Mouse (Mus musculus): Measurements from ENCODE around the gene Dna2. TPM values are rescaled to one million over a fixed set of nuclear protein-coding genes. Genes with fewer than 3 reads are reported as not detected.

The Dna2 gene
- polyA plus RNA-seq, 1 experiment from 2014 or later, result 22.0 TPM

GRCm38 (mm10) chr10:63022541-63023120 lies 75.8 kb downstream of the Dna2 start:
- H3K4me2 ChIP-seq, result peak overlapping the region; percentile 80
- DNase-seq (ENCODE audit: low spot score, missing footprints) (peak; percentile 95), ATAC-seq (ENCODE audit: low FRiP score) (no peak)
- peak overlapping the region; percentile 97 for H3K9ac ChIP-seq (ENCODE audit: low read length)
- H3K36me3 ChIP-seq (ENCODE audit: control insufficient read depth, insufficient read depth, low read length), result no peaks in the 10 kb centered on the region
- no peaks in the 10 kb centered on the region for H3K27me3 ChIP-seq (ENCODE audit: control insufficient read depth, insufficient read depth, low read length)
- under 1% methylated on average over 27 of the region's 27 CpGs for WGBS
- H3K9me3 ChIP-seq (ENCODE audit: control insufficient read depth, low read length), result no peaks in the 10 kb centered on the region
- peaks cover 40% of the 10 kb centered on the region for H3K4me1 ChIP-seq (ENCODE audit: control insufficient read depth, insufficient read depth, low read length)
- H3K4me3 ChIP-seq (ENCODE audit: low read depth, low read length), result peak overlapping the region; percentile 81
- H3K27ac ChIP-seq (ENCODE audit: low read depth, low read length), result peak overlapping the region; percentile 100

- H3K9me3 ChIP-seq (ENCODE audit: control insufficient read depth, low read length), result no peaks in the 10 kb centered on the region
- H3K36me3 ChIP-seq (ENCODE audit: control insufficient read depth, insufficient read depth, low read length), result no peaks in the 10 kb centered on the region
- no peaks in the 10 kb centered on the region for H3K27me3 ChIP-seq (ENCODE audit: control insufficient read depth, insufficient read depth, low read length)
- peak overlapping the region; percentile 81 for H3K4me3 ChIP-seq (ENCODE audit: low read depth, low read length)
- H3K4me2 ChIP-seq, result peak overlapping the region; percentile 80
- H3K27ac ChIP-seq (ENCODE audit: low read depth, low read length), result peak overlapping the region; percentile 100
- peaks cover 40% of the 10 kb centered on the region for H3K4me1 ChIP-seq (ENCODE audit: control insufficient read depth, insufficient read depth, low read length)
- WGBS, result under 1% methylated on average over 65 of the region's 68 CpGs
- H3K9ac ChIP-seq (ENCODE audit: low read length), result peak overlapping the region; percentile 97
- DNase-seq (ENCODE audit: low spot score, missing footprints) (no peak), ATAC-seq (ENCODE audit: low FRiP score) (peak; percentile 28)
Measured at GRCm38 (mm10) chr10:63023121-63023748, 76.4 kb downstream of the Dna2 start.

Other genes with a start within 250 kb of the Dna2 start
- 2.4 and 2.5 TPM in 2 replicates for gene Stox1, start 220.9 kb upstream of the Dna2 start, polyA plus RNA-seq (2014; fragmentation: Nextera tagmentation; extraction: Ambion mirVana)
- gene Ccar1, start 154.7 kb upstream of the Dna2 start, polyA plus RNA-seq (2014; fragmentation: Nextera tagmentation; extraction: Ambion mirVana), result 159 and 168 TPM in 2 replicates
- gene Tet1, start 38.0 kb upstream of the Dna2 start, polyA plus RNA-seq (2014; fragmentation: Nextera tagmentation; extraction: Ambion mirVana), result 33.3 and 36.0 TPM in 2 replicates
- 9.6 and 10.6 TPM in 2 replicates for gene Slc25a16, start 26.4 kb upstream of the Dna2 start, polyA plus RNA-seq (2014; fragmentation: Nextera tagmentation; extraction: Ambion mirVana)
- 21.0 and 23.2 TPM in 2 replicates for gene Rufy2, start 33.2 kb downstream of the Dna2 start, polyA plus RNA-seq (2014; fragmentation: Nextera tagmentation; extraction: Ambion mirVana)
- gene Hnrnph3, start 77.2 kb downstream of the Dna2 start, polyA plus RNA-seq (2014; fragmentation: Nextera tagmentation; extraction: Ambion mirVana), result 172 and 174 TPM in 2 replicates
- 0.76 and 1.7 TPM in 2 replicates for gene Pbld2, start 77.3 kb downstream of the Dna2 start, polyA plus RNA-seq (2014; fragmentation: Nextera tagmentation; extraction: Ambion mirVana)
- gene Pbld1, start 113.1 kb downstream of the Dna2 start, polyA plus RNA-seq (2014; fragmentation: Nextera tagmentation; extraction: Ambion mirVana), result 0.73 and 0.96 TPM in 2 replicates
- 1.1 and 2.0 TPM in 2 replicates for gene Atoh7, start 152.6 kb downstream of the Dna2 start, polyA plus RNA-seq (2014; fragmentation: Nextera tagmentation; extraction: Ambion mirVana)

Measured in midbrain, embryonic 11.5 days (tissue).